Mouse (Mus musculus) lung, postnatal 14 days (tissue): ENCODE measurements around the gene Lgr5.

Experiments
- DNase-seq: peaks from one replicate; pipeline ENCODE4 v3.0.0; 2021

The Lgr5 gene

DNA sequence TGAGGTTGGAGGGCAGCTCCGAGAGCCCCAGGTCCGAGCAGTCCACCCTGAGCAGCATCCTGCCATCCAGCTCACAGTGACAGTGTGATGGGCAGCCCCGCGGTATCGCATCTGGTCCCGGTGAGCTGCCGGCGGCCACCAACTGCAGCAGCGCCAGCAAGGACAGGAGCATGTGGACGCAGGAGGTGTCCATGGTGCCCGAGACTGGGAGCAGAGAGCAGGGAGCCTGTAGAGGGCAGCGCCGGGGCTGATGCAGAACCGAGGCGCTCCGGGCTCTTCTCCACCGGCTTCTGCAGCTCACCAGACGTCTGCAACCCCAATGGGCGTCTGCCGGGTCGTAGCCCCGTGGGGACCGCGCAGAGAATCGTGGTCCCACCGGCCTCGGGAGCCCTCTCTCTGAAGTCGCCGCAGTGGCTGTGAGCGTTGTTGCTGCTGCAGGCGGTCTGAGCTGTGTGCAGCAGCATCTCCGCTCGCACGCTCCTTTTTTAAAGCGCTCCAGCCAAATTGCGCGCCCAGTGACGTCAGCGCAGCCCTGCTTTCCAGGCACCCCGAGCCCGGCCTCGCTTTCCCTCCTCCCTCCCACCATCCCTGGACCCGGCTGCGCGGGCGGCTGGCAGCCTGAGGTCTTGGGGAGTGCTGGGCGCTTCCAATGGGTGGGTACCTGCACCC, at the start of gene Lgr5:
Gene Lgr5, minus strand, starts transcription at position 480 of the 669 bp plus-strand sequence.
- DNase-seq = peak; percentile 51

DNA sequence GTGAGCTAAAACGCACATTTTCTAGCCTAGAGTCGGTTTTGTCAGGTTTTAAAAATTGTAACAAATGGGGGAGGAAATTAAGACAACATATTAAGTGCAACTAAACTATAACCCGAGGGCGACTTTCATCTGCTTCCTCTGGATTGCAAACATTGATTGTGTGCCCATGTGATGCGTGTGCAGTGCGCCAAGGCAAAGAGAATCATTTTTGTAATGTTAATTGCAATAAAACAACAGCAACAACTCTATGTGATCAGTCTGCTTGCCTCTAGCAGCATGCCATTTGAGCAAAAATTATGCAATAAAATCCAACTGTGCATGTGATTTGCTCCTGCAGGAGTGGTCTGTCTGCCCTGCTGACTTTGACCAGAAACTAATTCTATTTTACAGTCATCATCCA, 39.1 kb upstream of the Lgr5 start:
- DNase-seq = no peak

GRCm38 (mm10) chr10:115624957-115625356, 37.4 kb upstream of the Lgr5 start:
- DNase-seq = no peak

DNA sequence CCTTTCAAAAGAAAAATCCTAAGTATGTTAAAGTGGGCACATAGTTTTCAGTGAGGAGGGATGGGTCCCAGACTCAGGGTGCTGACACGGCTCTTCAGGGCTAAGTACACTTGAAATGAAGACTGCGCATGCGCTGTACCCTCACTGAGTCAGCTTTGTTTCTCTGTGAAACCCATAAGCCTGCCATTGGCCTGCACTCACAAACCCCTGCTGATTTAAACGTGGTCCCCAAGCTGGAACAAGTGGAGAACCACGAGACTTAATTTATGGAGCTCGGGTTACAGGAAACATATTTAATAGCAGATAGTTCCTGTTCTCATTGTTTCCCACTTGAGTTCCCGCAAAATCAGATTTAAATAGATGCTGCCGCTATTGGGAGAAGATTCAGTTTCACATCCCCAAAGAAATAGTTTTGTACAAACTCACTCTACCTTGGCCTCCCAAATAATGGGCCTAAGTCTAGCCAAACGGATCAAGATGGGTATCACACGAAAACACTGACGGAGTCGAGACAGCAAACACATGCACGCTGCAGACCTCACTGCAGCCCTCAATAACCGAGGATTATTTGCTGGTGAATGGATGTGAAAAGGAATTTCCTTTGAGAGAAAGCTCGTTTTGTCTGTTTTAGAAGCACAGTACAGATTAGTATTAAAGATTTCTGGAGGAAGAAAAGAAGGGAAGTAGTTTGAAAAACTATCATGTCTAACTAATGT, 36.5 kb upstream of the Lgr5 start:
- peak; percentile 64 for DNase-seq

- no peak for DNase-seq
Observed at GRCm38 (mm10) chr10:115623481-115623880, 35.9 kb upstream of the Lgr5 start.

DNA sequence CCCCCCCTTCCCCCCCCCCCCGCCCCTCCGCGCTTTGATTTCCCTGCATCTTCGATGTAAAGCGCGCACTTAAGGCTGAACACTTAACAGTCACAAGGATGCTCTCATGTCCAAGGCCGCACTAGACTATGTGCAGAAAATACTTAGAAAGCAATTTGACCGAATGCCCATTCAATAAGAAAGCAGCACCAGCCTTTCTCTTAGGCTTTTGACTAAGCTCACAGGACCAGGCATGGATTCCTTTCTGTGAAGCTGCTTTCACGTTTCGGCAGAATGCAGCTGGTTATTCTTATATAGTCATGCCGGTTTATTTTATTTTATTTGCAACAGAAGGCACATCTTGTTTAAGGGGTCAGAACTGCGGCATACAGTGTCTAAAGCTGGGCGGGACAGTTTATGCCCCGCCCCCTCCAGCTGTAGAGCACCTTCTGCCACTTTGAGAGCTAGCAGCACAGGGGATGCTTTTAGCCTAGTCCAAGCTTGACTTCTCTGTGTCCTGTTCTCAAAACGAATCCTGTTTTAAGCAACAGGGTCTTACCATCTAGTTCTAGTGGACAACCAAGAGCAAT, 30.8 kb upstream of the Lgr5 start:
- DNase-seq = peak; percentile 2

DNA sequence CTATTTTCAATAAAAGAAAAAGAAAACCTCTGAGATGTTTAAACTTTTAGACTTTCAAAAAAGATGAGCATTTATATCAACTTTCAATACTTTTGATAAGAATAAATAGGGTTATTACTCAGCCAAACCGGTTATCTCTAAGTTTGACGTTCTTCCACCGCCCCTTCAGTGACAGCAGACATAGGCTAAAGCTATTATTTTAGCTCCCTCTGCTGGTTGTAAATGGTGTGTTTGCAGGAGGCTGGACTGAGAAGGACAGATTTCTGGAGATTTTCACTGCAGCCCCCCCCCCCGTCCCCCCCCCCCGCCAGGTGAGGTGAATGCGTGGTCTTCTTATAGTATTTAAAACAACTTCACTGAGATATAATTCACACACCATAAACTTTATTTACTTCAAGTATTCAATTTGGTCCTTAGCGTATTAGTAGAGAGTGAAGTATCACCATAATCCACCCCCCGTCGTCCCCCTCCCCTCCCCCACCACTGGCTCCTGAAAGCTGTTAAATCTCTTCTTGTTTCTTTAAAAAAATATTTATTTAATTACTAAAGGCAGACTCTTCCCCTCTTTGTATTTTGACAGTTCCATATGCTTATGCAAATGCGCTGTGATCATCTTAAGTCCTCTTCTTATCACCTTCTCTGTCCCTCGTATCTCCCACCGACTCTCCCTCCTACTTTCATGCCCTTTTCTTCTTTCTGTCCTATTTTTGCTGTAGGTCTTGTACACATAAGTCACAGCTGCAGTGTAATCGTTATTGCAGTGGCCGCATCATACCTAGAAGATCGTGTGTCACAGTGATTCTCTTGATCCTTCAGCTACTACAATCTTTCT, 30.1 kb upstream of the Lgr5 start:
- peak; percentile 52 for DNase-seq

DNA sequence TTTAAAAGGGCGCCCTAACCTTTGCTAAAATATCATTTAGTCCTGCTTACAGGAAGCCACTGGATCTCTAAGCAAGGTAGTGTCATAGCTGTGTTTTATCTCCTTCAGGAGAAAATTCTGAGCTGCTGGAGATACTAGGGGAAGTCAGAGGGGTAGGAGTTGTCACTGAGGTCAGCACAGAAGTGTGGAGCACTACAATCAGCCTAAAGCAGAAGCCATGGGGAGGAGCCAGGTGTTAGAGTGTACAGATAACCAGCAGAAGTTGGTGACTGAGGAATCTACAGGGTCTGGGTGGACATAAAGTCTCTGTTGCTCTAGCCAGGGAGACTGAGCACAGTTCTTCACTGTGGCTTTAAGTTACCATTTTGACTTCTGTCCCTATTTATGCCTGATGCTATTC, 8.2 kb upstream of the Lgr5 start:
- DNase-seq = no peak

DNA sequence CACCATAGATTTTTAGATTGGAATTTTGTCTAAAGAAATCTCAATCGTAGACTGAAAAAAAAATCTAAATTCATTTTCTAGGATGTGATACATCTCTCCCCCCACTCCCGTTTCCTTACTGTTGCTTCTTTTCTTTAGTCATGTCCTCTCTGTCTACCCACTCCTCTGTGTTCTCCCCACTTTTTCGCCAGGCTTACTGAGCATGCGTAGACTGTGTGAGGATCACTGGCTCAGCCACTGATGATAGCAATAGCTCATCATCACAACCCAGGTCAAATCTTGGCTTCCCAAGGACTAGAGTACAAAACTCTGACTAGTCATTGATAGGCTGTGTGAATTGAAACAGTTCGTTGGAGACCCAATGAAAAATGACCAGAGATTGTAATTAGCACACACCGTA, 6.1 kb upstream of the Lgr5 start:
- DNase-seq = no peak

- DNase-seq = no peak
Observed at GRCm38 (mm10) chr10:115593221-115593620, 5.6 kb upstream of the Lgr5 start.

DNA sequence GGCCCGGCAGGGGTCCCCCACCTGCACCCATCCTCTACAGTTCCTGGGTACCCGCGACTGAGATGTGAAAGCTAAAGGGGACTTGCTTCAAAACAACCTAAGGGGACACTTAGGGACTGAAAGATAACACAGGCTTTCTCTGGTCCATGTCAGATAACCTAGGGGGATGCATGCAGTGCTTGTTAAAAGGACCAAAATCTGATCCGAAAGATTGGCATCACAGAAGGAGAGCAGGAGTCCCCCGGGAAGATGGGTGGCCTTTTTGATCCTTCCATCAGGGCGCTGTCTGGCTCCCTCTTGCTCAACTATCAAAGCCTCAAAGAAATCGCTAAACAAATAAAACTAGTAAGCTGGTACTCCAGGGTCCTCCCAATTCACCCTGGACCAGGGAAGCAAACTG, 399 bp upstream of the Lgr5 start:
- DNase-seq = no peak

- DNase-seq = peak; percentile 11
Observed at GRCm38 (mm10) chr10:115586246-115587231, 1.0 kb downstream of the Lgr5 start.

DNA sequence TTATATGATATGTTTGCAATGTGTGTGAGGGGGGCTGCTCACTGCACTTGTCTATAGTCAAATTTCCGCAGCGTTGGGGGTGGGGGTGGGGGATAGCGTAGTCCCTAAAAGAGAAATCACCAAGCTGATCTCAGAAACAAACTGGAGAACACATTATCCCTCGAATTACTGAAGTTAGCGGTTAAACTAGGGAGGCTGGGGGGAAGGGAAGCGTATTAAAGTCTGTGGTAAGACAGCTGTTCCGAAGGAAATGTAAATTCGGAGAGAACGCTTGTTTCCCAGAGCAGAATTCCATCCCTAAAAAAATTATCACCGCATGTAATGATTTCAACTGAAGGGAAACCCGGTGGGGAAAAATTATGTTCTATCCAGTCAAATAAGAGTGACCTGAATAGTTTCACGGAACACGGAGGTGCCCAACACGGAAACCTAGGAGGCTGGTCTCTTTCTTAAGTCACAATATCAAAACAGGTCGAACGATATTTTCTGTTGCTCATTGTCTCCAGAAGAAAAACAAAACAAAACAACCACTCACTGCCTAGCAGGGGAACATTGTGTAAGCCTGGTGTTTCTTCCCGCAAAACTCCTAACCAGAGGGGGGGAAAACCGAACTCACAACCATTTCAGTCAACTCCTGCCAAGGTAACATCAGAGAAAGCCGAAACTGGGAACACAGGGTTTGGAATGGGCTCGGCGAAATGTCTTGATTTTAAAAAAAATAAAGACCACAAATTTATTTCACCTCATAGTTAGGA, 1.9 kb downstream of the Lgr5 start:
- no peak for DNase-seq

DNA sequence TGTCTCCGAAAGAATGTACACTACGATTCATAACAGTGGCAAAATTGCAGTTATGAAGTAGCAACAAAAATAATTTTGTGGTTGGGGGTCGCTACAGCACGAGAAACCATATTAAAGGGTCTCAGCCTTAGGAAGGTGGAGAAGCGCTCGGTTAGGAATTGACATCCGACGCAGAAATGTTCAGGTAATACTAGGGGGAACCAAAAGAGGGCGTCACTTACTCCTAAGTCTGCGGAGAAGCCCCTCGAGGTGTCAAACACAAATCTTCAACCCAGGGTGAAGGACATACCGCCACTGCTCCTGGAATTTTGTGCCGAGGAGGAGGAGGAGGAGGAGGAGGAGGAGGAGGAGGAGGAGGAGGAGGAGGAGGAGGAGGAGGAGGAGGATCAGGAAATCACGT, 2.9 kb downstream of the Lgr5 start:
- no peak for DNase-seq

- DNase-seq = no peak
Observed at GRCm38 (mm10) chr10:115583071-115583470, 4.5 kb downstream of the Lgr5 start.

DNA sequence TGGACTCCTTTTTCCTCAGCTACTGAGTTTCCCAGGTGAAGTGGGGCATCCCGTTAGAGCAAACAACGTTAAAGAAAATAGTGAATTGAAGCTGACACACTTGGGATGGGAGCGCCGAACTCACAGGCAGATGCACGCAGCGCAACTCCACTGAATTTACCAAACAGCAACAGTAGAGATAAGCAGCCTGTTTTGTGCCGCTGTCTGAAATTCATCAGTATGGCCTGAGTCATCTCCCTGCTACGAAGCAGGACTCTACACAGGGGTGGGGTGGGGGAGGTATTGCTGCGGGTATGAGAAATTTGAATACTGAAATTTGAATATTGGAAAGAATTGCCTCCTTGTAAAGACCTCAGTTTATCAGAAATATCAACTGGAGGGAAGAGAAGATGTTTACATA, 5.6 kb downstream of the Lgr5 start:
- DNase-seq = no peak

DNA sequence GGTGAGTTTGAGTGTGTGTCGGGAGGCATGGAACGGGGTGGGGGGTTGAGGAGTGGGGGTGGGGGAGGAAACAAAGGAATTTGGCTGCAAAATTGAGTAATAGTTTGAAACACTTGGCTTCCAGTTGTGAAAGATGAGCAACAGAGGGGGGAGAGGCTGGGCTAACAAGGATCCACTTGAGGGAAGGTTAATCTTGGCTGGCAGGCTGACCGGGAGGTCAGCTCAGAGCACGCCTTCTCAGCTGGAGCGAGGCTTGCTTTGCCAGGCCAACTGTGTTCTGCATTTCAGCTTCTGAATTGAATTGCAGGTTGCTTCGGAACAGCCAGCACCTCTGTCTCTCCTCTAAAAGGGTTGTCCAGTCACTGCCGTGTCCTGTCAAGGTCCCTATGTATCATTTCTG, 8.1 kb downstream of the Lgr5 start:
- no peak for DNase-seq

GRCm38 (mm10) chr10:115579076-115579475, 8.5 kb downstream of the Lgr5 start:
- no peak for DNase-seq

GRCm38 (mm10) chr10:115571734-115572440, 15.7 kb downstream of the Lgr5 start:
- no peak for DNase-seq

- DNase-seq = no peak
Observed at GRCm38 (mm10) chr10:115571317-115571716, 16.3 kb downstream of the Lgr5 start.

DNA sequence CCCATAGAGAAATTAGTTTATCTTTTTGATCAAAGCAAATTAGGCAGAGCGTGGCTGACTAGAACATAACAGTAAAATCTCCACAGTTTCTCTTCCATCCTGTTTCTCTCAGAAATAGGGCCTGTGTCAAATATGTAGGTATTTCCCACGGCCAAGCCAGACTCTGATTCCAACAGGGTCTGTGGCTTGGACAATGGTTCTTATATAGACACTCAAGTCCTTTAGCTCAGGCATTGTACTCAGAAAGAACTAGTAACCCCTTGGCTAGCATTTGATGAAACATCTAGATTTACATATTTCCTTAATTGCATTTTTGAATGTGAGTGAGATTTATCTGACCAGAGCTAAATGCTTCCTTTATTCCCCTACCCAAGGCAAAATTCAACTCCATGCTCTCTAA, 17.0 kb downstream of the Lgr5 start:
- DNase-seq = no peak
